Mouse (Mus musculus): ENCODE measurements around the gene Etv6. TPM values are rescaled to one million over a fixed set of nuclear protein-coding genes. Genes with fewer than 3 reads are reported as not detected.

Etv6 gene
- total and polyA plus RNA-seq, 3 experiments = 12.6 to 25.9 TPM; not detected in 1

DNA sequence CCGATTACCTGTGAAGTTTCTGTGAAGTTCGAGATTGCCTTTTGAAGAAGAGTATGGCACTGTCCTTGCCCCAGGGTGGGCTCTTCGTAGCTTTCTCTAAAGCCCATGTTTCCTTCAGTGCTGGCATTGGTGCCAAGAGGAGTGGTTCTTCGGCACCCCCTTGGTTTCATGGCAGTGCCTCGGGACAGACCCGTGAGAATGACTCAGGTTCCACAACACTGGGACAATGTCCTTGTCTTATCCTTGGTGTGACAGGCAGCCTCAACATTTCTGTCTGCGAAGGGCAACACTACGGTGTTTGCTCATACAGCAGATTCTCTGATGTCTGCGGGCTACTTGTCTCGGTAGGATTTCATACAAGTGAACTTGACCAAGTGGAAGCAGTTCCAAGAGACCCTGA lies 17.6 kb downstream of the Etv6 start:
- no peaks in the 10 kb centered on the region for H3K9me3 ChIP-seq (replicated peaks; ENCODE audit: insufficient read depth, low read length)
- H3K9ac ChIP-seq (ENCODE audit: control insufficient read depth, low read depth, low read length, poor library complexity, severe bottlenecking) = no peak overlapping the region
- H3K27ac ChIP-seq (ENCODE audit: control insufficient read depth, low read depth, low read length) = no peak overlapping the region
- H3K4me3 ChIP-seq (ENCODE audit: control insufficient read depth in 1 of 2, insufficient read depth in 1 of 2, low read depth in 2 of 2, low read length in 2 of 2) = no peak overlapping the region
- TF ChIP-seq BHLHE40 (IDR thresholded peaks at IDR 0.05; ENCODE audit: borderline replicate concordance, low read depth, low read length) (no peak), KAT2A (conservative IDR thresholded peaks at IDR 0.05; ENCODE audit: low read depth, low read length) (no peak), ELF1 (IDR thresholded peaks at IDR 0.05; ENCODE audit: low read depth, low read length) (no peak), UBTF (IDR thresholded peaks at IDR 0.05; ENCODE audit: borderline replicate concordance, insufficient read depth, low read depth, low read length) (no peak), USF2 (IDR thresholded peaks at IDR 0.05; ENCODE audit: borderline replicate concordance in 1 of 2, insufficient read depth in 1 of 2, low read depth in 1 of 2, low read length in 2 of 2) (no peak), TBP (IDR thresholded peaks at IDR 0.05; ENCODE audit: low read depth, low read length) (no peak), SIN3A (IDR thresholded peaks at IDR 0.05; ENCODE audit: low read length) (no peak), MYC (IDR thresholded peaks at IDR 0.05; ENCODE audit: low read depth, low read length) (no peak), RCOR1 (IDR thresholded peaks at IDR 0.05; ENCODE audit: low read depth, low read length) (no peak), NELFE (IDR thresholded peaks at IDR 0.05; ENCODE audit: low read depth, low read length) (no peak), TAL1 (IDR thresholded peaks at IDR 0.05; ENCODE audit: low read length) (no peak), MAFK (IDR thresholded peaks at IDR 0.05; ENCODE audit: borderline replicate concordance, low read depth, low read length) (no peak), CTCF (IDR thresholded peaks at IDR 0.05 in 2 of 3, conservative IDR thresholded peaks at IDR 0.05 in 1 of 3; ENCODE audit: control insufficient read depth in 1 of 3, insufficient read depth in 1 of 3, low read depth in 2 of 3, low read length in 3 of 3, poor library complexity in 1 of 3, severe bottlenecking in 1 of 3) (no peak), USF1 (IDR thresholded peaks at IDR 0.05; ENCODE audit: low read depth, low read length) (no peak)
- H3K36me3 ChIP-seq (ENCODE audit: control insufficient read depth in 1 of 2, insufficient read depth in 2 of 2, low read length in 2 of 2) = peaks cover 0 to 7% of the 10 kb centered on the region in 2 experiments; a peak in 3 of 4 replicates
- no peaks in the 10 kb centered on the region for H3K4me1 ChIP-seq (ENCODE audit: control insufficient read depth in 1 of 2, insufficient read depth in 2 of 2, low read length in 2 of 2)
- H3K27me3 ChIP-seq (ENCODE audit: control insufficient read depth in 1 of 2, insufficient read depth in 2 of 2, low read length in 2 of 2) = no peaks in the 10 kb centered on the region
- DNase-seq (ENCODE audit: low read depth, low spot score) = no peak
- H3K79me2 ChIP-seq (ENCODE audit: control insufficient read depth, insufficient read depth, low read length, poor library complexity) = peaks cover 73% of the 10 kb centered on the region

DNA sequence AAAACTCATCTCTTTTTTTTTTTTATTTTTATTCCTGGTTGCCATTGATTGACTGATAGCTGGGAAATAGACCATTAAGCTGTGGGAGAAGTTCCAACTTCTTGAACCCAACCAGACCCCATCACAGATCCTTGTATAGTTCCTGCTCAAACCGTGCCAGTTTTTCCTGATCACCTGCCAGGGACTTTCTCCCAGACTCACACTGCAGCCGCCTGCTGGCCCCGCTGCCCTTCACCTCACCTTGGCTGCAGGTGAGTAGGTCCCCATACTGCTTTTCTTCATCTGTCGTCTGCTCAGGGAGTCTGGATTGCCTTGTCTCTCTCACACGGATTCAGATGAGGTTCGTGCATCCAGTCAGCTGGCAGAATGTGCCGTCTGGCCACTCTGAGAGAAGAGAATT lies 18.1 kb downstream of the Etv6 start:
- no peaks in the 10 kb centered on the region for H3K27me3 ChIP-seq (ENCODE audit: control insufficient read depth in 1 of 2, insufficient read depth in 2 of 2, low read length in 2 of 2)
- no peak overlapping the region for H3K4me3 ChIP-seq (ENCODE audit: control insufficient read depth in 1 of 2, insufficient read depth in 1 of 2, low read depth in 2 of 2, low read length in 2 of 2)
- peaks cover 72% of the 10 kb centered on the region for H3K79me2 ChIP-seq (ENCODE audit: control insufficient read depth, insufficient read depth, low read length, poor library complexity)
- no peak for TF ChIP-seq CHD2 (IDR thresholded peaks at IDR 0.05; ENCODE audit: low read length)
- no peak for TF ChIP-seq UBTF (IDR thresholded peaks at IDR 0.05; ENCODE audit: borderline replicate concordance, insufficient read depth, low read depth, low read length)
- TF ChIP-seq JUND (IDR thresholded peaks at IDR 0.05; ENCODE audit: low read depth, low read length) = no peak
- TF ChIP-seq USF1 (IDR thresholded peaks at IDR 0.05; ENCODE audit: low read depth, low read length) = no peak
- no peaks in the 10 kb centered on the region for H3K9me3 ChIP-seq (replicated peaks; ENCODE audit: insufficient read depth, low read length)
- DNase-seq (ENCODE audit: low read depth, low spot score) = no peak
- H3K27ac ChIP-seq (ENCODE audit: control insufficient read depth, low read depth, low read length) = no peak overlapping the region
- peaks cover 0 to 9% of the 10 kb centered on the region in 2 experiments; a peak in 2 of 4 replicates for H3K36me3 ChIP-seq (ENCODE audit: control insufficient read depth in 1 of 2, insufficient read depth in 2 of 2, low read length in 2 of 2)
- H3K4me1 ChIP-seq (ENCODE audit: control insufficient read depth in 1 of 2, insufficient read depth in 2 of 2, low read length in 2 of 2) = no peaks in the 10 kb centered on the region
- no peak overlapping the region for H3K9ac ChIP-seq (ENCODE audit: control insufficient read depth, low read depth, low read length, poor library complexity, severe bottlenecking)
